Mouse (Mus musculus) cortical plate, adult 2 months (tissue): Measurements from ENCODE around the gene Tsc22d2. TPM values are rescaled to one million over a fixed set of nuclear protein-coding genes. Genes with fewer than 3 reads are reported as not detected.
A peak's percentile ranks its signal among the peaks of the same experiment; 100 is the strongest.

ENCODE experiments used
- H3K27ac ChIP-seq: fragments of 200-500 bp; 2 replicates; pipeline ENCODE4 v1.5.1; 2012; ENCODE audit warnings: low read length, control low read depth, inconsistent platforms; ENCODE audit not compliant: insufficient read depth
- H3K4me1 ChIP-seq: fragments of 200-500 bp; 2 replicates; pipeline ENCODE4 v1.6.1; 2011; ENCODE audit warnings: low read length; ENCODE audit not compliant: control insufficient read depth, insufficient read depth
- H3K4me3 ChIP-seq: fragments of 200-500 bp; 2 replicates; pipeline ENCODE4 v1.5.1; 2011; ENCODE audit warnings: mild to moderate bottlenecking, low read length, control low read depth; ENCODE audit not compliant: insufficient read depth
- CTCF ChIP-seq: fragments of 200-500 bp; IDR thresholded peaks from 2 replicates; pipeline ENCODE4 v1.5.1; 2011; ENCODE audit warnings: mild to moderate bottlenecking, control low read depth, low read length; ENCODE audit not compliant: insufficient read depth; ENCODE audit errors: extremely low read depth
- POLR2A ChIP-seq: fragments of 200-500 bp; IDR thresholded peaks from 2 replicates; pipeline ENCODE4 v1.6.1; 2011; ENCODE audit warnings: mild to moderate bottlenecking, low read length, control low read depth; ENCODE audit not compliant: insufficient read depth; ENCODE audit errors: extremely low read depth
- polyA plus RNA-seq: library from polyadenylated mRNA; depleted of rRNA; stranded (reverse); fragments of >200 nt; gene quantifications from 2 replicates; pipeline ENCODE4 v1.2.3, GENCODE M21; 2012

Tsc22d2 gene
- polyA plus RNA-seq, 1 experiment, result 11.2 TPM

DNA sequence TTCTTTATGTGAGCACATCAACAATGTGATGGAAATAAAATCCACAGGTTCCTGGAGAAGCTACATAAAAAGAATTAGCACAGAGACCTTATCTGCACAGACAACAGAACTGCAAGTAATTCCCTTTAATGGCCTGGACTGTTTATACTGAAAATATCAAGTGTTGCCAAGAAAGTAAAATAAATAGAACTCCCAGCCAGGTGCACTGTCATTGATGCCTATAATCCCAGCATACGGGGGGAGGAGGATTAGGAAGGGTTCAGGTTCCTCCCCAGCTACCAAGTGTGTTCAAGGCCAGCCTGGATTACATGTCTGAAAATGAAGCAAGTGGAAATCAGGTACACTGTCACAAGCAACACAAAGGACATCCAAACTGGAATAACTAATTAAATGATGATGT lies 29.5 kb upstream of the Tsc22d2 start:
- Histone ChIP-seq H3K4me1 (no peaks in the 10 kb centered on the region), H3K4me3 (no peak overlapping the region), H3K27ac (no peak overlapping the region)
- TF ChIP-seq POLR2A (no peak), CTCF (no peak)

DNA sequence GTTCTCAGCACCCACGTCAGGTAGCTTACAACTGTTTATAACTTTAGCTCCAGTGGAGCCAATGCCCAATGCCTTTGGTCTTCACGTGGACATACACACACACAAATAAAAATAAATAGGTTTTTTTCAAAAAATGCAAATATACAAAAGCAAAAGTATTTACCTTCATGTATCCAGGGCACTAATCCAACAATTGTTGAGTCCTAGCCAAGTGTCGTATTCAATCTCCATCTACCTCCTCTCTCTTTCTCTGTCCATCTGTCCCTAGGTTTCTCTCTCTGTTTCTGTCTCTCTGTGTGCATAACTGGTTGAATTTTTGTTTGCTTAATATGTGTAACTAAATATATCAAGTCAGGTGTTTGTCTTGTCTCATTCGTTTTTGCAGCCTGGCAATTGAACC lies 25.8 kb upstream of the Tsc22d2 start:
- TF ChIP-seq POLR2A, result no peak
- TF ChIP-seq CTCF, result no peak

DNA sequence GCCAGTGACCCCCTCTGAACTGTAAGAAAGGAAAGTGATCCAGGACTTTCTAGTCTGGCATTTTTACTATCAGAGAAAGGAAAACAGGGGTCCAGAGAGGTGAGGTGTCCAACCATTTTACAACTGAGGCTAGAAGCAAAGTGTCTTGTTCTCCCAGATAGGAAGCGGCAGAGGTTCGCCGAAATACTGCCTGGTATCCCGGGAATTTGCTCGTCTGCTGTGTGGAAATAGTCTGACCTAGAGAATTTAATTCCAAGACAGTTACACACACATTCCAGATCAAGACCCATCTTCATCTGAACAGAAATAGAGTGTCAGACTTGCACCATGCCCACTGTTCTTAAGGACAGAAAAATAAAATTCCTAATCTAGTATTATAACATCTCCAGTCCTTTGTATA lies 16.0 kb upstream of the Tsc22d2 start:
- no peak overlapping the region for H3K27ac ChIP-seq
- TF ChIP-seq POLR2A (no peak), CTCF (no peak)
- no peaks in the 10 kb centered on the region for H3K4me1 ChIP-seq
- no peak overlapping the region for H3K4me3 ChIP-seq

More for the DNA sequence above, 25.8 kb upstream of the Tsc22d2 start:
- Histone ChIP-seq H3K4me3 (no peak overlapping the region), H3K4me1 (no peaks in the 10 kb centered on the region), H3K27ac (no peak overlapping the region)

GRCm38 (mm10) chr3:58399931-58400330 lies 14.6 kb upstream of the Tsc22d2 start:
- TF ChIP-seq POLR2A (no peak), CTCF (no peak)
- H3K4me3 ChIP-seq, result no peak overlapping the region
- H3K27ac ChIP-seq, result no peak overlapping the region
- H3K4me1 ChIP-seq, result no peaks in the 10 kb centered on the region

DNA sequence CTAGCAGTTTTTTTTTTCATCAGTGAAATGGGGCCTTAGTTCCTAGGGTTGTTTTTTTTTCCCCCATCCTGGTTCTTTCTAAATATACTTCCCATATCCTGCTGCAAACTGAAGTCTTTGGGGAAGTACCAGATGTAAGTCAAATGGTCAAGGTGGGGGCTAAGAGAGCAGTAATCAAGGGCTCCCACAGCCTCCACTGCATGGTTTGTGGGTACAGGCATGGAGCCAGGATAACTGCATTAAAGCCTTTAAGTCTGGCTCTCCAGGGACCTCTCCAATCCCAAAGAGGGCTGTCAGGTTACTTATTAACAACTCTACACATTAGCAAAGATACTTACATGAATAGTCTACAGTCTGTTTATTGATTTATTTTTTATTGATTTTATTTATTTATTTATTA lies 2.8 kb upstream of the Tsc22d2 start:
- no peak overlapping the region for H3K27ac ChIP-seq
- no peak overlapping the region for H3K4me3 ChIP-seq
- H3K4me1 ChIP-seq, result no peaks in the 10 kb centered on the region
- TF ChIP-seq CTCF (no peak), POLR2A (no peak)

- peak overlapping the region; percentile 92; the same call in 1 of the 2 replicates for H3K4me3 ChIP-seq
- TF ChIP-seq POLR2A (no peak), CTCF (no peak)
- no peaks in the 10 kb centered on the region for H3K4me1 ChIP-seq
- H3K27ac ChIP-seq, result no peak overlapping the region
These were observed 844 bp upstream of the Tsc22d2 start for GRCm38 (mm10) chr3:58413671-58414070.

DNA sequence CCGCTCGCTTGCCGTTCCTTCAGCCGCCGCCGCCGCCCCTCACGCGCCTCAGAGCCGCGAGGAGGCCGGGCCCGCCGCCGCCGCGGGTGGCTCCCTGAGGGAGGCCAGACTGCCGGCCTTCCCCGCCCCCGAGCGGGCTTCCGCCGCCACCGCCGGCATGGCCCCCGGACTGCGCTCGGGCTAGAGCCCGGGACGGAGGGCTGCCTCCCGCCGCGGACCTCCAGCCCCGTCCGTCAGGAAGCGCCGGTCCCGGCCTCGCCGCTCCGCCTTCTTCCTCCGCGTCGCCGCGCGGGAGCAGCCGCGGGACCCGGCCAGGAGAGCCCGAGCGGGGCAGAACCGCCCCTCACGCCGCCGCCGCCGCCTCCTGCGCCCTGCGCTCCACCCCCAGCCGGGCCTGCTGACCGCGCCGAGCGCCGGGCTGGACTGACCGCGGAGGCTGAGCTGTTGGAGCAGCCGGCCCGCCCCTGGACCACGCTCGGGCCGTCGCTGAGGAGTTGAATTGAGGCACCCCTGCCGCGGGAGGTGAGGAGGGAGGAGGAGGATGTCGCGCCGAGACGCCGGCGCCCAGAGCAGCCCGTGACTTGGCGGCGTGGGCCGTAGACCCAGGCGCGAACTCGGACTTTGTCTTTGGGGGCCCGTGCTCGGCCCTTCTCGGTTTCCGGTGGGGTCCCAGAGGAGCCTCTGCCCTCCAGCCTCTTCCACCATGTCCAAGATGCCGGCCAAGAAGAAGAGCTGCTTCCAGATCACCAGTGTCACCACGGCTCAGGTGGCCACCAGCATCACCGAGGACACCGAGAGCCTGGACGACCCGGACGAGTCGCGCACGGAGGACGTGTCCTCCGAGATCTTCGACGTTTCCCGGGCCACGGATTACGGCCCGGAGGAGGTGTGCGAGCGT lies 720 bp downstream of the Tsc22d2 start:
- H3K4me3 ChIP-seq, result peak overlapping the region; percentile 92
- H3K27ac ChIP-seq, result peak overlapping the region; percentile 95
- no peaks in the 10 kb centered on the region for H3K4me1 ChIP-seq
- TF ChIP-seq POLR2A (no peak), CTCF (no peak)

GRCm38 (mm10) chr3:58415884-58416725 lies 1.6 kb downstream of the Tsc22d2 start:
- TF ChIP-seq CTCF (0 out of 2 replicates have a peak, but pooled peaks have one; percentile 4), POLR2A (no peak)
- H3K27ac ChIP-seq, result peak overlapping the region; percentile 95
- no peaks in the 10 kb centered on the region for H3K4me1 ChIP-seq
- H3K4me3 ChIP-seq, result peak overlapping the region; percentile 92

DNA sequence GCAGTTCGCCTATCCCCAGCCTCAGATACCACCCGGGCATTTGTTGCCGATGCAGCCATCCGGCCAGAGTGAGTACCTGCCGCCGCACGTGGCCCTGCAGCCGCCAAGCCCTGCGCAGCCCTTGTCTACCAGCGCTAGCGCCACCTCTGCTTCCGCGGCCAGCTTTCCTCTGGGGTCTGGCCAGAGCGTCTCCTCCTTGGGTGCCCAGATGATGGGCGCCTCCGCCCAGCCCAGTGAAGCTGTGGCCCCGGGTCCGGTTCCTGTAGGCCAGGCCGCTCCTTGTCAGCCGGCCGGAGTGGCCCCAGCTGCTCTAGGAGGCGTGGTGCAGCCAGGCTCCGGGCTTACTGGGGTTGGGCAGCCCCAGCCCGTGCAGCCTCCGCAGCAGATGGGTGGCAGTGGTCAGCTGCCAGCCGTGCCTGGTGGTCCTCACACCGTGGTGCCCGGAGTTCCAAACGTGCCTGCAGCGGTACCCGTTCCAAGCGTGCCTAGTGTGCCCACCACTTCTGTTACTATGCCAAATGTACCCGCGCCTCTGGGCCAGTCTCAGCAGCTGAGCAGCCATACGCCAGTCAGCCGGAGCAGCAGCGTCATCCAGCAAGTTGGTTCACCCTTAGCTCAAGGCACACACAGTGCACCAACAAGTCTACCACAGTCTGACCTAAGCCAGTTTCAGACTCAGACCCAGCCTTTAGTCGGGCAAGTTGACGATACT lies 2.4 kb downstream of the Tsc22d2 start:
- peak overlapping the region; percentile 92 for H3K4me3 ChIP-seq
- H3K27ac ChIP-seq, result peak overlapping the region; percentile 95
- no peak for TF ChIP-seq POLR2A
- TF ChIP-seq CTCF, result no peak

More for the DNA sequence above, 2.4 kb downstream of the Tsc22d2 start:
- no peaks in the 10 kb centered on the region for H3K4me1 ChIP-seq
